Mouse (Mus musculus) heart, adult 2 months (tissue): ENCODE data around the gene Ncor1.

Source experiments
- CTCF ChIP-seq: fragments of 200-600 bp; IDR thresholded peaks from 2 replicates; pipeline ENCODE4 v1.8.1; 2022; ENCODE audit warnings: antibody characterized with exemption, mild to moderate bottlenecking, moderate library complexity
- POLR2A ChIP-seq: fragments of 200-500 bp; IDR thresholded peaks from 2 replicates; pipeline ENCODE4 v1.6.1; 2011; ENCODE audit warnings: mild to moderate bottlenecking, low read depth, low read length, control low read depth; ENCODE audit not compliant: insufficient read depth

DNA sequence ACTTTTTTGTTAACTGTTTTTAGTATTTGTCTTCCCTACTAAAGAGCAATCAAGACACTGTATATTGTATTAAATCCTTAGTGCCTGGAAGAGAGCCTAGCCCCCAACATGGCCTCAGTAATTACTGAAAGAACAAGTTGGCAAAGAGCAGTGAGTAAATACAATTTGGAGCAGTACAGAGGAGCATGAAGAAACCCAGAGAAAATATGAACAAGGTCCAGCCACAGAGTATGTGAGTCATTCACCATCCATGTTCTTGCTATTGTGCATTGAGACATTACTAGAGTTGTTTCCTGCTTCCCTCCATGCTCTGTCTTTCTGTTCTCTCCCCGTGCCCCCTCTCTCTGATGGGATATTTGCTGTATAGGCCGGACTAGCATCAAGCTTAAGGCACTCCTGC lies 164.2 kb downstream of the Ncor1 start:
- no peak for TF ChIP-seq CTCF
- no peak for TF ChIP-seq POLR2A
